Mouse (Mus musculus): Measurements from ENCODE around the gene Zfand3. TPM values are rescaled to one million over a fixed set of nuclear protein-coding genes. Genes with fewer than 3 reads are reported as not detected.

Gene Zfand3
- polyA plus RNA-seq, 1 experiment from 2014 or later = 49.9 TPM

DNA sequence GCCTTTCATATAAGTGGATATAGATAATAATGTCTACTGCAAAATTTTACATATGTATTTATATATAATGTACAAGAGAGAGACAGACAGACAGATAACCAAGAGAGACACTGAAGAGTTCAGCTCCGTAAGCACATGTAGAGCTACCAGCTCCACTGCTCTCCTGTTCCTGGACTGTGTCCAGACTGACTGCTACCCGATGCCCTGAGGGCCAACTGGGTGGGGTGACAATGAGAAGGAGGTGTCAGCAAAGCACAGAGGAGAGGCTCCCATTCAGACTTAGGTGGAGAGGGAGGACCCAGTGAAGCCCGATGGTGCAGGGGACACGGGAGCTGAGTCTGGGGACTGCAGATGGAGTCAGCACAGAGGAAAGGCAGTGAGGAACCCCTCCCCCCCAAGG is 25.5 kb upstream of the Zfand3 start:
- DNase-seq = no peak
- H3K4me1 ChIP-seq (ENCODE audit: control insufficient read depth, insufficient read depth, low read length) = no peaks in the 10 kb centered on the region
- no peaks in the 10 kb centered on the region for H3K27me3 ChIP-seq (ENCODE audit: control insufficient read depth, insufficient read depth, low read length)
- no peak overlapping the region for H3K9ac ChIP-seq (replicated peaks; ENCODE audit: low read length)
- ATAC-seq (ENCODE audit: low FRiP score, low TSS enrichment) = no peak
- H3K27ac ChIP-seq (replicated peaks; ENCODE audit: low read depth, low read length) = no peak overlapping the region
- H3K36me3 ChIP-seq (ENCODE audit: control insufficient read depth, insufficient read depth, low read length) = no peaks in the 10 kb centered on the region
- no peak overlapping the region for H3K4me2 ChIP-seq (ENCODE audit: low read length)
- H3K4me3 ChIP-seq (replicated peaks; ENCODE audit: low read depth, low read length) = no peak overlapping the region
- no peaks in the 10 kb centered on the region for H3K9me3 ChIP-seq (ENCODE audit: control insufficient read depth, low read length)
- WGBS = 56% methylated on average over 4 of the region's 4 CpGs

DNA sequence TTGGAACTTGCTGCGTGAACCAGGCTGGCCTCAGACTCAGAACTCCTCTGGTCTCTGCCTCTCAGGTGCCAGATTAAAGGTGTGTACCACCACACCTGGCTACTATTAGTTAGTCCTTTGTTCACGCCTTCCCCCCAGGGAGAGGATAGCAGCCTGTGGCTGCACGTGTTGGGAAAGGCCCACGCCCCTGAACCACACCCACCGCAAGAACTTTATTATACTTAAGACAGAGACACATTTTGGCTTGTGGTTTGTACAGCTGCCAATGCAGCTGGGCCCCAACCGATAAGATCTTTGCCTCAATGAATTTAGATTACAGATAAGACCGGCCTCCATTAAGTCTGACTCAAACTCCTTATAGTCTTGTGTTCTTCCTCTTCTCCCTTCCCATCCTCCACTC is 24.7 kb upstream of the Zfand3 start:
- ATAC-seq (ENCODE audit: low FRiP score, low TSS enrichment) = no peak
- Histone ChIP-seq H3K27me3 (ENCODE audit: control insufficient read depth, insufficient read depth, low read length) (no peaks in the 10 kb centered on the region), H3K27ac (replicated peaks; ENCODE audit: low read depth, low read length) (no peak overlapping the region), H3K4me1 (ENCODE audit: control insufficient read depth, insufficient read depth, low read length) (no peaks in the 10 kb centered on the region), H3K9ac (replicated peaks; ENCODE audit: low read length) (no peak overlapping the region), H3K9me3 (ENCODE audit: control insufficient read depth, low read length) (no peaks in the 10 kb centered on the region), H3K4me2 (ENCODE audit: low read length) (no peak overlapping the region), H3K4me3 (replicated peaks; ENCODE audit: low read depth, low read length) (no peak overlapping the region), H3K36me3 (ENCODE audit: control insufficient read depth, insufficient read depth, low read length) (no peaks in the 10 kb centered on the region)
- 86% methylated on average over 7 of the region's 7 CpGs for WGBS
- no peak for DNase-seq

DNA sequence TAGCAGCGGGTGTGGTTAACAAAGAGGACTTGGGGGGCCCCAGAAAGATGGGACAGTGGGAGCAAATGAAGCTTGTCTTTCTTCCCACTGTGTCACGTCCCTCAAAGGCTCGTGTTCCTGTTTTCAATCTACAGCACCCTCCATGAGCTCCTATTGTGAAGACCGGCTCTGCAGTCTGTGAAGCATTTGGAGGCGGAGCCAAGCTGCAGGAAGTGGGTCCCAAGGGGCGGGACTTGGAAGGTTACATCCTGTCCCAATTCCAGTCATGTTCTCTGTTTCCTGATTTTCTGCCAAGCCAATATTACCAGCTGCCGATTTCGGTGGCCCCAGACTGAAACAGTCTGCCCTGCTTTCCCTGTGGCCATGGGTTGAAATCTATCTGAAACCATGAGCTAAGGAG is 23.0 kb upstream of the Zfand3 start:
- H3K27me3 ChIP-seq (ENCODE audit: control insufficient read depth, insufficient read depth, low read length) = no peaks in the 10 kb centered on the region
- no peaks in the 10 kb centered on the region for H3K9me3 ChIP-seq (ENCODE audit: control insufficient read depth, low read length)
- H3K4me3 ChIP-seq (replicated peaks; ENCODE audit: low read depth, low read length) = no peak overlapping the region
- H3K9ac ChIP-seq (replicated peaks; ENCODE audit: low read length) = no peak overlapping the region
- DNase-seq = no peak
- no peak overlapping the region for H3K4me2 ChIP-seq (ENCODE audit: low read length)
- no peak overlapping the region for H3K27ac ChIP-seq (replicated peaks; ENCODE audit: low read depth, low read length)
- H3K36me3 ChIP-seq (ENCODE audit: control insufficient read depth, insufficient read depth, low read length) = no peaks in the 10 kb centered on the region
- ATAC-seq (ENCODE audit: low FRiP score, low TSS enrichment) = no peak
- 67% methylated on average over 8 of the region's 8 CpGs for WGBS
- no peaks in the 10 kb centered on the region for H3K4me1 ChIP-seq (ENCODE audit: control insufficient read depth, insufficient read depth, low read length)

DNA sequence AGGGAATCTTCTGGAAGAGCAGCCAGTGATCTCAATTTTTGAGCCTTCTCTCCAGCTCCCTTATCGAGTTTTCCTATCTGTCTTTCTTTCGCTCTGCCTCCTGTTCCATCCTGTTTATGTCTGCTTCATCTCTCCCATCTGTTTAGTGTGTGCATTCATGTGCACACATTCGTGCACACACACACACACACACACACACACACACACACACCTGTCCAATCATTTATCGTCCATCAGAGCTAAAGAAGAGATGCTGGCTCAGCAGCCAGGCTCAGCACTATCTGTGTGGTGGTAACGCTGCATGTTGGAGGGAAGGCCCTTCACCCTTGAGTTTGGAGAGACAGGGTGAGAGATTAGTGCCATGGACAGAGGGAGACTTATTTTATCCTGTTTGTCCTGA is 21.3 kb upstream of the Zfand3 start:
- Histone ChIP-seq H3K4me2 (ENCODE audit: low read length) (no peak overlapping the region), H3K27ac (replicated peaks; ENCODE audit: low read depth, low read length) (no peak overlapping the region), H3K4me1 (ENCODE audit: control insufficient read depth, insufficient read depth, low read length) (no peaks in the 10 kb centered on the region), H3K36me3 (ENCODE audit: control insufficient read depth, insufficient read depth, low read length) (no peaks in the 10 kb centered on the region), H3K9ac (replicated peaks; ENCODE audit: low read length) (no peak overlapping the region), H3K9me3 (ENCODE audit: control insufficient read depth, low read length) (no peaks in the 10 kb centered on the region), H3K27me3 (ENCODE audit: control insufficient read depth, insufficient read depth, low read length) (no peaks in the 10 kb centered on the region), H3K4me3 (replicated peaks; ENCODE audit: low read depth, low read length) (no peak overlapping the region)
- ATAC-seq (ENCODE audit: low FRiP score, low TSS enrichment) (no peak), DNase-seq (no peak)
- WGBS = 85% methylated on average over 5 of the region's 5 CpGs

DNA sequence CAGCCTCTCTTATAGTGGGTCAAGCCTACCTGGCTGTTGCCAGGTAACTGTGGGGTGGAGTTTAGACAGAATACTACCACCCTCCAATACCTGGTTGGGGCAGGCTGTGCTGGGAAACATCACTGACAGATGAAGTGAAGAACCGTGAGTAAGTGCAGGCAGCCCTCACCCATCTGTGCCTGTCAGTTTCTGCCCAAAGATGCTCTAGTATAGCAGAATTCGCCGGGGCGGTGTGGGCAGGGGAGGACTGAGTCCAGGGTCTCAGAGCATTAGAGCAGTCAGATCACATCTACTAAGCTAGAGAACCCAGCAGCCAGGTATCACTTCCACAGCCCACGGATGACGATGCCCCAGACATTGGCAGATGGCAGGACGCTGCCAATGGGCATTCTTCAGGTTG is 19.6 kb upstream of the Zfand3 start:
- no peak for ATAC-seq (ENCODE audit: low FRiP score, low TSS enrichment)
- WGBS = 85% methylated on average over 7 of the region's 7 CpGs
- H3K4me1 ChIP-seq (ENCODE audit: control insufficient read depth, insufficient read depth, low read length) = no peaks in the 10 kb centered on the region

GRCm38 (mm10) chr17:29985534-29985933 is 19.0 kb upstream of the Zfand3 start:
- Histone ChIP-seq H3K36me3 (ENCODE audit: control insufficient read depth, insufficient read depth, low read length) (no peaks in the 10 kb centered on the region), H3K9me3 (ENCODE audit: control insufficient read depth, low read length) (no peaks in the 10 kb centered on the region), H3K27ac (replicated peaks; ENCODE audit: low read depth, low read length) (no peak overlapping the region), H3K27me3 (ENCODE audit: control insufficient read depth, insufficient read depth, low read length) (no peaks in the 10 kb centered on the region), H3K9ac (replicated peaks; ENCODE audit: low read length) (no peak overlapping the region), H3K4me3 (replicated peaks; ENCODE audit: low read depth, low read length) (no peak overlapping the region), H3K4me1 (ENCODE audit: control insufficient read depth, insufficient read depth, low read length) (no peaks in the 10 kb centered on the region), H3K4me2 (ENCODE audit: low read length) (no peak overlapping the region)
- 22% methylated on average over 3 of the region's 3 CpGs for WGBS
- DNase-seq (no peak), ATAC-seq (ENCODE audit: low FRiP score, low TSS enrichment) (no peak)

More for the DNA sequence above, 19.6 kb upstream of the Zfand3 start:
- Histone ChIP-seq H3K4me2 (ENCODE audit: low read length) (no peak overlapping the region), H3K27me3 (ENCODE audit: control insufficient read depth, insufficient read depth, low read length) (no peaks in the 10 kb centered on the region), H3K9ac (replicated peaks; ENCODE audit: low read length) (no peak overlapping the region), H3K27ac (replicated peaks; ENCODE audit: low read depth, low read length) (no peak overlapping the region), H3K4me3 (replicated peaks; ENCODE audit: low read depth, low read length) (no peak overlapping the region), H3K9me3 (ENCODE audit: control insufficient read depth, low read length) (no peaks in the 10 kb centered on the region), H3K36me3 (ENCODE audit: control insufficient read depth, insufficient read depth, low read length) (no peaks in the 10 kb centered on the region)
- DNase-seq = no peak

GRCm38 (mm10) chr17:29988141-29988540 is 16.4 kb upstream of the Zfand3 start:
- DNase-seq = no peak

DNA sequence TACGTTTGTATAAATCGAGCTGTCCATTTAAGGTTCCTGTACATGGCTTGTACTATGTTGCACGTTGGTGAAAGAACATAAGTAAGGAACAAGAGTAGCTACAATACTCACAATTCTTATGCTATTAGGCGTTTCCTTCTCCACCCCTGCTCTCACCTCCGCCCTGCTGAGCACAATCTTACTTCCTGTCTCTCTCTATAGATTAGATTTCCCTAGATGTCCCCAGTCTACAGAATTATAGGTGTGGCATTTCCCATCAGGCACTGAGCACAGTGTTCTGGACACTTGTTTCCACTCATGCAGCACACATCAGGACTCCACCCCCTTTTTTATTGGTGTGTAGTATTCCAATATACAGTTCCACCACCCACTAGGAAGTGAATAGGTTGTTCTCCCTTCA is 14.9 kb upstream of the Zfand3 start:
- H3K9me3 ChIP-seq (ENCODE audit: control insufficient read depth, low read length) = no peaks in the 10 kb centered on the region
- WGBS = 89% methylated on average over 5 of the region's 5 CpGs

More at GRCm38 (mm10) chr17:29988141-29988540, 16.4 kb upstream of the Zfand3 start:
- Histone ChIP-seq H3K4me2 (ENCODE audit: low read length) (no peak overlapping the region), H3K9me3 (ENCODE audit: control insufficient read depth, low read length) (no peaks in the 10 kb centered on the region), H3K9ac (replicated peaks; ENCODE audit: low read length) (no peak overlapping the region), H3K4me3 (replicated peaks; ENCODE audit: low read depth, low read length) (no peak overlapping the region), H3K36me3 (ENCODE audit: control insufficient read depth, insufficient read depth, low read length) (no peaks in the 10 kb centered on the region), H3K27me3 (ENCODE audit: control insufficient read depth, insufficient read depth, low read length) (no peaks in the 10 kb centered on the region), H3K4me1 (ENCODE audit: control insufficient read depth, insufficient read depth, low read length) (no peaks in the 10 kb centered on the region), H3K27ac (replicated peaks; ENCODE audit: low read depth, low read length) (no peak overlapping the region)
- WGBS = 65% methylated on average over 5 of the region's 5 CpGs
- ATAC-seq (ENCODE audit: low FRiP score, low TSS enrichment) = no peak

GRCm38 (mm10) chr17:29990136-29990535 is 14.4 kb upstream of the Zfand3 start:
- no peaks in the 10 kb centered on the region for H3K4me1 ChIP-seq (ENCODE audit: control insufficient read depth, insufficient read depth, low read length)
- H3K9ac ChIP-seq (replicated peaks; ENCODE audit: low read length) = no peak overlapping the region
- H3K27ac ChIP-seq (replicated peaks; ENCODE audit: low read depth, low read length) = no peak overlapping the region
- ATAC-seq (ENCODE audit: low FRiP score, low TSS enrichment) (no peak), DNase-seq (no peak)
- no peaks in the 10 kb centered on the region for H3K36me3 ChIP-seq (ENCODE audit: control insufficient read depth, insufficient read depth, low read length)
- no peak overlapping the region for H3K4me2 ChIP-seq (ENCODE audit: low read length)
- WGBS = 96% methylated on average over 3 of the region's 3 CpGs
- no peaks in the 10 kb centered on the region for H3K9me3 ChIP-seq (ENCODE audit: control insufficient read depth, low read length)
- no peak overlapping the region for H3K4me3 ChIP-seq (replicated peaks; ENCODE audit: low read depth, low read length)
- no peaks in the 10 kb centered on the region for H3K27me3 ChIP-seq (ENCODE audit: control insufficient read depth, insufficient read depth, low read length)

More for the DNA sequence above, 14.9 kb upstream of the Zfand3 start:
- Histone ChIP-seq H3K4me2 (ENCODE audit: low read length) (no peak overlapping the region), H3K27ac (replicated peaks; ENCODE audit: low read depth, low read length) (no peak overlapping the region), H3K4me1 (ENCODE audit: control insufficient read depth, insufficient read depth, low read length) (no peaks in the 10 kb centered on the region), H3K27me3 (ENCODE audit: control insufficient read depth, insufficient read depth, low read length) (no peaks in the 10 kb centered on the region), H3K9ac (replicated peaks; ENCODE audit: low read length) (no peak overlapping the region), H3K4me3 (replicated peaks; ENCODE audit: low read depth, low read length) (no peak overlapping the region), H3K36me3 (ENCODE audit: control insufficient read depth, insufficient read depth, low read length) (no peaks in the 10 kb centered on the region)
- ATAC-seq (ENCODE audit: low FRiP score, low TSS enrichment) (no peak), DNase-seq (no peak)

Data from midbrain, embryonic 14.5 days (tissue).